16 mouse cellular contexts compared by ENCODE assay signal in genomic region chr17:42788686-42789453, GRCm38 (mm10). TPM values are rescaled to one million over a fixed set of nuclear protein-coding genes. Genes with fewer than 3 reads are reported as not detected.
DNase-seq lines count a peak whose midpoint lies in the region; ATAC-seq and TF ChIP-seq lines count a peak whose summit lies in the region.
"Had no signal": no experiment of that assay in that cellular context is flagged by ENCODE, and none has a peak within 500 bp of the region (broad histone marks: within the 10 kb centered on the region; RNA-seq: fewer than 3 reads in every experiment).

No protein-coding gene starts in this region.

- H3K27me3 ChIP-seq in kidney, postnatal 0 days (ENCODE audit: insufficient read depth, low read length), result no peaks in the 10 kb centered on the region
- H3K27me3 ChIP-seq: forebrain, embryonic 12.5 days; hindbrain, embryonic 13.5 days; limb, embryonic 13.5 days had no signal

- ATAC-seq in kidney, postnatal 0 days (replicated peaks; ENCODE audit: low FRiP score, low read depth), result no peak; the same call in 1 of the 2 replicates
- ATAC-seq in erythroblast, adult 5-6 weeks (replicated peaks; ENCODE audit: low FRiP score, poor library complexity, severe bottlenecking), result no peak

- whole genome bisulfite sequencing in kidney, postnatal 0 days, result 82% methylated on average over 5 of the region's 5 CpGs

- H3K4me1 ChIP-seq in kidney, postnatal 0 days (replicated peaks; ENCODE audit: insufficient read depth, low read length), result no peaks in the 10 kb centered on the region
- H3K4me1 ChIP-seq: forebrain, embryonic 12.5 days; hindbrain, embryonic 13.5 days; limb, embryonic 13.5 days had no signal

- H3K9ac ChIP-seq in kidney, postnatal 0 days (ENCODE audit: low read depth, low read length), result no peak overlapping the region
- H3K9ac ChIP-seq: forebrain, embryonic 12.5 days; hindbrain, embryonic 13.5 days; limb, embryonic 13.5 days had no signal

- H3K4me2 ChIP-seq in kidney, postnatal 0 days (ENCODE audit: low read length), result no peak overlapping the region
- H3K4me2 ChIP-seq: forebrain, embryonic 12.5 days; hindbrain, embryonic 13.5 days; limb, embryonic 13.5 days had no signal

- H3K4me3 ChIP-seq in kidney, postnatal 0 days (replicated peaks; ENCODE audit: low read depth, low read length), result no peak overlapping the region
- H3K4me3 ChIP-seq: forebrain, embryonic 12.5 days; hindbrain, embryonic 13.5 days; limb, embryonic 13.5 days had no signal

- DNase-seq in gastrocnemius, adult 18-20 months (ENCODE audit: low spot score), result peak; percentile 35
- DNase-seq in gastrocnemius, postnatal 36 days, result no peak
- peak; percentile 16 for DNase-seq in kidney, postnatal 0 days (ENCODE audit: low spot score)
- no peak for DNase-seq in kidney, postnatal 36 days
- DNase-seq in adipocyte (ENCODE audit: low spot score), result peak; percentile 29
- DNase-seq in heart, postnatal 4 days, result peak; percentile 37
- DNase-seq in ovary, postnatal 14 days (ENCODE audit: low spot score), result no peak
- DNase-seq: embryo, embryonic 11 days; right cerebral cortex, postnatal 4 days; thymus, adult 2 months had no signal

- intact Hi-C loops in gastrocnemius, postnatal 36 days (cut with DNase I), result no loop called here

- 0 out of 2 replicates have a peak, but pooled peaks cover 8% of the 10 kb centered on the region for H3K36me3 ChIP-seq in kidney, postnatal 0 days (ENCODE audit: insufficient read depth, low read length)
- H3K36me3 ChIP-seq: forebrain, embryonic 12.5 days had no signal

- no peaks in the 10 kb centered on the region for H3K9me3 ChIP-seq in kidney, postnatal 0 days (replicated peaks; ENCODE audit: low read length)
- H3K9me3 ChIP-seq: forebrain, embryonic 12.5 days; G1E; hindbrain, embryonic 13.5 days; limb, embryonic 13.5 days had no signal

- H3K27ac ChIP-seq in kidney, postnatal 0 days, result no peak overlapping the region
- H3K27ac ChIP-seq: forebrain, embryonic 12.5 days; hindbrain, embryonic 13.5 days; limb, embryonic 13.5 days had no signal

- no peak for TF ChIP-seq CTCF in kidney, postnatal 0 days (IDR thresholded peaks at IDR 0.05; ENCODE audit: low read depth)

RNA-seq across cellular contexts. Expression of gene Adgrf2, which starts 46.9 kb away (rescaled TPM):
- under 1 TPM; 0.09 to 0.12 TPM for total RNA-seq in gastrocnemius, adult 18-20 months (2021)
- under 1 TPM; 0.25 to 0.26 TPM for total RNA-seq in gastrocnemius, postnatal 36 days (2021)
- polyA plus RNA-seq in kidney, postnatal 0 days (2015; fragmentation: Nextera tagmentation; extraction: Ambion mirVana), result 0.09 and 0.10 TPM in 2 replicates
- total RNA-seq in heart, postnatal 4 days (2021), result under 1 TPM; 0.20 to 0.36 TPM
- not detected in 2 replicates for total RNA-seq in erythroblast, adult 5-6 weeks (2015; ENCODE audit: low replicate concordance)
- not detected in 2 replicates for total RNA-seq in erythroblast, adult 5-6 weeks (2017; ENCODE audit: low replicate concordance)
- total RNA-seq: neutrophil, adult 5-6 weeks had no signal
- polyA plus RNA-seq: G1E had no signal

Comparison
In these comparisons a context has a peak if more than half of its experiments do, and no peak if none do; other contexts are left out.
1. DNase-seq: peak in gastrocnemius, adult 18-20 months (single experiment), kidney, postnatal 0 days (single experiment), adipocyte (single experiment) and heart, postnatal 4 days (single experiment); none in gastrocnemius, postnatal 36 days (0 of 2), kidney, postnatal 36 days (0 of 2) and ovary, postnatal 14 days (single experiment).